Mouse (Mus musculus) urinary bladder, postnatal 14 days (tissue): ENCODE measurements at regions not wholly inside any gene's neighbourhood (a gene's known extent, or its start where the extent isn't known, plus 50 kb on each side); places are given as distances from the start of the nearest gene placed in this dataset.
A peak's percentile ranks its signal among the peaks of the same experiment; 100 is the strongest.
"Not testable (repeated sequence)": the region's sequence is repeated elsewhere in the genome, so short reads cannot be mapped to it uniquely, and the experiment has no call there.

Experiments used
- DNase-seq: peaks from one replicate; pipeline ENCODE4 v3.0.0; 2021; ENCODE audit warnings: low spot score

- peak; percentile 84 for DNase-seq
These were observed 188.9 kb upstream of the Gm10131 start for GRCm38 (mm10) chr8:34300331-34300903.

DNA sequence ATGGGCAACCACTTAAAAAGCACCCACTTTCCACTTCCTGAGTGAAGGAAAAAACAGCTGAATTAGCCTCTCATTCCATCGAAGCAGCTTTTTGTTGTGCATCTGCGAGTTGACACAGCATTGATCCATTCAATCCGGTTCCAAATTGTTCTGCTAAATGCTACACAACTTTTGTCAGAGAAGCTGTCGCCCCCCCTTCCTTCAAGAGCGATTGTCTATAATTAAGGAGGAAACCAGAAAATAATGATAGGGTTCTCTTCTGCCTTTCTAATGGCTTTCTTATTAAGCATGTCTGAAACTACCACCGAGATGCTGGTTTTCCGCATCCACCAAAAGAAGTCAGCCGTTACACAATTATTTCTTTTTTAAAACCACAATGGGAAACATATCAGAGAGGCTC is 183.2 kb upstream of the Gm10131 start:
- no peak for DNase-seq

DNA sequence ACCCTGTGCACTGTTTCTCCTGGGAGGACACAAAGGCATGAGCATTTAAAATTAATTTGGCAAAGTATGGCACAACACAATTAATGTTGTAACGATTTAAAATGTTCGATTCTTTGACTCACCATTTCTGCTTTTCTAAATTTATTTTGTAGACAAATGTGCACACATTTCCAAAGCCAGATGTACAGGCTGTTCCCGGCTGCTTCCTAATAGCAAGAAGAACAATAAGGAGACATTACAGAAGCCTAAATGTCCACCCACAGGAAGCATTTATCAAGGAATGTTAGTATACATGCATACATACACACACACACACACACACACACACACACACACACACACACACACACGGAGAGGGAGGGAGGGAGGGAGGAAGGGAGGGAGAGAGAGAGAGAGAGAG is 179.1 kb upstream of the Gm10131 start:
- DNase-seq = no peak

DNA sequence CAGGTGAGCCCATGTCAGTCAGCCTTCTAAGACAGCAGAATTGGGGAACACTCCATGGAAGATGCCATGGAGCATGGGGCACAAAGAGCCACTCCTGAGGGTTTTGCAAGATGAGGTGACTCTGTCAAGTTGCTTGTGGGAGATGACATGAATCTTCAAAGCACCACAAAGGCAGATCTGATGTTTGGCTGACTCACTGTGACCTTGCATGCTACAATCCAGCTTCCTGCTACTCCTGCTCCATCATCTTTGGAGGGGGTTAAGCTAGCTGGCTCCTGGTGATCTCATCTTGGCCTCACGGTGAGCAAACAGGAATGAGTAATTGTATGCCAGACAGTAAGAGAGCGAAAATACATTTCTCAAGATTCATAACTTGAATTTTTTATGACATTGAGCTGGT is 176.3 kb upstream of the Gm10131 start:
- DNase-seq = peak; percentile 41

DNA sequence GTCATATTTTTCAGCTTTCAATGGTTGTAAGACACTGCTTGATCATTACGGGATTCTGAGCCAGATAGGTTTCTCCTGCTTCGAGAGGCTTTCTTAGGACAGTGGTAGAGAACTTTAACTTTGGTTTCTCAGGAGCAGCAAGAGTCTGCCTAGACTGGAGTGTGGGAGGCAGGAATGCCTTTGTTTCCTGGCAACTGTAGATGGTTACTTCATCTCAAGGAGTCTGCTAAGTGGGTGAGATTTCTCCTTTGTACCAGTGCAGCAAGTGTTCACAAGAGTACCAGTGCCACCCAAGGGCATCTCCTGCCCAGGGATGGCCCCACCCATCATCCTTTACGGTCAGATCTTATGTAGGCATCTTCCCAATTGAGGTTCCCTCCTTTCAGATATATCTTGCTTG is 173.0 kb upstream of the Gm10131 start:
- DNase-seq = no peak

GRCm38 (mm10) chr8:34280433-34280832 is 168.9 kb upstream of the Gm10131 start:
- no peak for DNase-seq

DNA sequence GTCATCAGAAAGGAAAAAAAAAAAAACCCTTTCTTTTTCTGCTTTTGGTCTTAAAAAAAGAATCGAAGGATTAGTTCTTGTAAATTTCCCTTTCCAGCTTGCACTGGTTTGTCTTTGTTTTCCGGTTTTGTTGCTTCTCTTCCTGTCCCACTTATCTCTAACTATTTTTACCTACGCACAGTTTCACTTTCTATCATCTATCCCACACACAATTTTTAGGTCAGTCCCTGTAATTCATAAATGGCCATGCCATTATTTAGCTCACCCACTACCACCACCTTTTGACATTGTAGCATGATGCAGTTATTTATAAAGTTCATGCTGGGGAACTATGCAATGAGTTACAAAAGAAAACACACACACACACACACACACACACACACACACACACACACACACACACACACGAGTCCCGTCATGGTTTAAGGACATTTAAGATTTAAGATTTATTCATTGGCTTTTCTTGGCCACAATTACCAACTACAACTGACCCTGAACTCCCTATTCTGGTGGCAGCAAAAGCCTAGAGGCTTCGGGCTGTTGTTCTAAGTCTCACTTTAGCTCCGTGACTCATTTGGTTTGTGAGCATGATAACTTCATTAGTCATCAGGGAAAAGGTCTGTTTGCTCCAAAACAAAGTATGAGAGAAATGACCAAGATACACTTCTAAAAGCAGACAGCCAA is 164.6 kb upstream of the Gm10131 start:
- DNase-seq = no peak

DNA sequence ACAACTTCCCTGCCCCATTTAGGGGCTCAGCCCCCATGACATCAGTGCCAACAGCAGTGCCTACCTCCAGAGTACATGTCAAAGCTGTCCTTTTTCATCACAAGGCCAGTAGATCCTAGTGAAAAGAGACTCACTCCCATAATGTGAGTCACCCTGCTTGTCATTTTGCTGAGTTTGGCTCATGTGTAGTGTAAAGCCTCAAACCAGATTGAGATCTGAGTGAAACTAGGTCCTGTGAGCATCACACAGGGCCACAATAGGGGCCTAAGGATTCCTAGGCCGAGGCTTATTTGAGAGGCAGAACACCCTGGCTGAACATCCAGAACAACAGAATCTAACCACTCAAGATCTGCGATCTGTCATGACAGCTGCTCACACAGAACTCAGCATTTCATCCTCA is 163.3 kb upstream of the Gm10131 start:
- DNase-seq = not testable (repeated sequence)

- DNase-seq = no peak
These were observed 162.6 kb upstream of the Gm10131 start for GRCm38 (mm10) chr8:34274171-34274570.

DNA sequence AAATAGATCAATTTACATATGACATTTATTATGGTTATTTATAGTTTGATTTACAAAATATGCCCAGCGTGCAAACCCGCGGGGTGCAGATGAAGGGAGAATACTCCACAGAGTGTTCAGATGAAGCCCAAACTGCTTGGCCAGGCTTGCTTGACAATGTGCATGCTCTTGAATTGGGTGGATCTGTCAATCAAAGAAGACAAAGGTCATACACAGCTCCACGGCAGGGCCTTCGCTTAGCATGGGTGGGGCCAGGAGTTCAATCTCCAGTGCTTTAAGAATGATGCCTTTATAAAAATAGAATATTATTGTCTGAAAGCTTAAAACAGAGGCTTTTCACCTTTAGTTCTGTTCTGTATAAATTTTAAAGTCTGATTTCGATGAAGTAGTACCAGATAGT is 158.3 kb upstream of the Gm10131 start:
- DNase-seq = no peak

- no peak for DNase-seq
These were observed 157.4 kb upstream of the Gm10131 start for GRCm38 (mm10) chr8:34268806-34269520.

DNA sequence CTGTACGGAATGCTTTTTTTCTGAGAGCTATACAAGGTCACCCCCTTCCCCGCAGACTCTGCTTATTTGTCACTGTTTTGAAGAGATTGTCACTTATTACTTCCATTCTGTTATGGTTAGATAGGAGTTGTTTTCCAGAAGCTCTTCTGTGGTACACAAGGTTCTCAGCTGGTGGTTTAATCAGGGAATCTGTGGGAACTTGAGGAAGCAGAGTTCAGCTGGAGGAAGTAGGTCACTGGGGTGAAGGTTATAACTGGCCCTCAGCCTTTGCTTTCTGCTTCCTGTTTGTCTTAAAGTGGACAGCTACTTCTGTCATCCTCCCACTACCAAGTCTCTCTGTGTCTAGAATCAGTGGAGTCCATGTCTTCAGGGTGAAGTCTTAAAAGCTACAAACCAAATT is 143.4 kb upstream of the Gm10131 start:
- DNase-seq = no peak

- no peak for DNase-seq
These were observed 140.4 kb upstream of the Gm10131 start for GRCm38 (mm10) chr8:34251934-34252333.

GRCm38 (mm10) chr8:34239346-34239900 is 127.9 kb upstream of the Gm10131 start:
- DNase-seq = no peak

DNA sequence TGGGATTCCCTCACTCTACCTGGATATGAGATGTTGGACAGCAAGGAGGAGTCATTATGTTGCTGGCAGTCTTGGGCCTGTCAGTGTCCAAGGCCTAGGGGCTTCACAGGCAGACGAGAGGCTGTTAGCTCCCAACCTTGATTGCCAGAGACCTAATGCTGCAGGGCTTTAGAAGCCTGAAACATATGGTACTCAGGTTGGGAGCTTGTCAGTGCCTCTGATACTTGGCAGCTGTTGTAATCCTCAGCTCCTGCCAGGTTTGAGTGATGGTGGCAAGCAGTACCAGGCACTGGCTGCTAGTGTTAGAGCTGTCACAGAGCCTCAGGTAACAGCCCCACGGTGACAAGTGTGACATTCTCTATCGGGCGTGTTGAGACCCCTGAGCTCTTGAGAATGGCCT is 122.2 kb upstream of the Gm10131 start:
- no peak for DNase-seq

DNA sequence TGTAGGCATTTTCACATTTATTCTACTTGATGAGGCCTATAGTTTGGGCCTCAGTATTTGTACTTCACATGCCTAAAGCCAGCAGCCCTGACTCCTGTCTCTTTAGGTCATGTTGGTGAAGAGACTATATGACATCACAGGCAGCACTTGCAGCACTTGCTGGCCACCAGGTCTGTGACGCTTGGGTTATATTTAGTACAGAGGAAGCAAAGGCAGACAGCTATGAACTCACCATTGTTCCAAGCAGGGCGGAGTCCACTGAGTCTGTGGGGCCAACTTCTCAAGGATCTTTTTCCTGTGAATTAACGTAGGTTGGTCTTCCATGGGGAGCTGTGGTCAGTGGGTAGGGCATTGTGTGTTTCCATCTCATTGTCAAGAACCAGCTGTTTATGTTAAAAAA is 117.9 kb upstream of the Gm10131 start:
- no peak for DNase-seq

GRCm38 (mm10) chr8:34225011-34225890 is 113.7 kb upstream of the Gm10131 start:
- DNase-seq = peak; percentile 22

GRCm38 (mm10) chr8:34222187-34222586 is 110.7 kb upstream of the Gm10131 start:
- DNase-seq = no peak
